Mouse (Mus musculus) lung, adult 2 months (tissue): ENCODE results near the gene Dnah11. TPM values are rescaled to one million over a fixed set of nuclear protein-coding genes. Genes with fewer than 3 reads are reported as not detected.

Source experiments
- DNase-seq: peaks from one replicate; pipeline ENCODE4 v3.0.0; 2022
- H3K4me1 ChIP-seq: fragments of 200-500 bp; 2 replicates; pipeline ENCODE4 v1.6.1; 2011; ENCODE audit warnings: low read length; ENCODE audit not compliant: control insufficient read depth, insufficient read depth
- H3K4me3 ChIP-seq: fragments of 200-500 bp; replicated peaks from 2 replicates; pipeline ENCODE3; 2011; ENCODE audit warnings: low read depth, mild to moderate bottlenecking, control low read depth, low read length; ENCODE audit errors: extremely low read depth
- CTCF ChIP-seq: fragments of 200-500 bp; IDR thresholded peaks from 2 replicates; pipeline ENCODE4 v1.5.1; 2011; ENCODE audit warnings: mild to moderate bottlenecking, low read length, control low read depth; ENCODE audit not compliant: insufficient read depth
- POLR2A ChIP-seq: fragments of 200-500 bp; IDR thresholded peaks from 2 replicates; pipeline ENCODE4 v1.6.1; 2011; ENCODE audit warnings: low read depth, mild to moderate bottlenecking, control low read depth, low read length, borderline replicate concordance; ENCODE audit errors: extremely low read depth
- WGBS: fragments of 180-500 bp; shearing (Covaris S2); methylation state at CpG from one replicate; pipeline ENCODE4 v1.1.7; 2018; 5-methylcytosine and 5-hydroxymethylcytosine counted together
- polyA plus RNA-seq: library from polyadenylated mRNA; depleted of rRNA; stranded (reverse); fragments of >200 nt; gene quantifications from 2 replicates; pipeline ENCODE4 v1.2.3, GENCODE M21; 2012

The Dnah11 gene
- polyA plus RNA-seq, 1 experiment: 2.0 TPM

- TF ChIP-seq CTCF: no peak
- TF ChIP-seq POLR2A: no peak
- no peak overlapping the region for H3K4me3 ChIP-seq
- no peak for DNase-seq
- WGBS: 71% methylated on average over 3 of the region's 3 CpGs
- H3K4me1 ChIP-seq: no peaks in the 10 kb centered on the region
Observed at GRCm38 (mm10) chr12:117887422-117887821, 311.4 kb downstream of the Dnah11 start.

GRCm38 (mm10) chr12:117884627-117885026, 314.2 kb downstream of the Dnah11 start:
- 78% methylated on average over 2 of the region's 2 CpGs for WGBS
- no peak for TF ChIP-seq CTCF
- no peak for TF ChIP-seq POLR2A
- no peak for DNase-seq
- Histone ChIP-seq H3K4me3 (no peak overlapping the region), H3K4me1 (no peaks in the 10 kb centered on the region)

- Histone ChIP-seq H3K4me3 (no peak overlapping the region), H3K4me1 (no peaks in the 10 kb centered on the region)
- no peak for TF ChIP-seq POLR2A
- TF ChIP-seq CTCF: no peak
- WGBS: 91% methylated on average over 13 of the region's 13 CpGs
- no peak for DNase-seq
Observed at GRCm38 (mm10) chr12:117878341-117878740, 320.5 kb downstream of the Dnah11 start.

GRCm38 (mm10) chr12:117872265-117872664, 326.6 kb downstream of the Dnah11 start:
- H3K4me1 ChIP-seq: no peaks in the 10 kb centered on the region
- H3K4me3 ChIP-seq: no peak overlapping the region
- 69% methylated on average over 5 of the region's 5 CpGs for WGBS
- TF ChIP-seq CTCF (no peak), POLR2A (no peak)
- no peak for DNase-seq

- WGBS: 64% methylated on average over 4 of the region's 4 CpGs
- Histone ChIP-seq H3K4me1 (no peaks in the 10 kb centered on the region), H3K4me3 (no peak overlapping the region)
- no peak for DNase-seq
- TF ChIP-seq POLR2A: no peak
- no peak for TF ChIP-seq CTCF
Observed at GRCm38 (mm10) chr12:117867708-117868564, 330.9 kb downstream of the Dnah11 start.

GRCm38 (mm10) chr12:117862655-117863054, 336.2 kb downstream of the Dnah11 start:
- TF ChIP-seq CTCF (no peak), POLR2A (no peak)
- H3K4me1 ChIP-seq: no peaks in the 10 kb centered on the region
- H3K4me3 ChIP-seq: no peak overlapping the region
- 80% methylated on average over 5 of the region's 5 CpGs for WGBS
- no peak for DNase-seq

- WGBS: 71% methylated on average over 3 of the region's 3 CpGs
- H3K4me1 ChIP-seq: no peaks in the 10 kb centered on the region
- H3K4me3 ChIP-seq: no peak overlapping the region
- TF ChIP-seq POLR2A (no peak), CTCF (no peak)
- no peak for DNase-seq
Observed at GRCm38 (mm10) chr12:117861249-117861648, 337.6 kb downstream of the Dnah11 start.

- H3K4me3 ChIP-seq: no peak overlapping the region
- no peaks in the 10 kb centered on the region for H3K4me1 ChIP-seq
- DNase-seq: no peak
- 55% methylated on average over 7 of the region's 7 CpGs for WGBS
- TF ChIP-seq POLR2A (no peak), CTCF (no peak)
Observed at GRCm38 (mm10) chr12:117860840-117861239, 338.0 kb downstream of the Dnah11 start.

GRCm38 (mm10) chr12:117857884-117858283, 341.0 kb downstream of the Dnah11 start:
- H3K4me1 ChIP-seq: no peaks in the 10 kb centered on the region
- H3K4me3 ChIP-seq: no peak overlapping the region
- TF ChIP-seq CTCF (no peak), POLR2A (no peak)
- 82% methylated on average over 6 of the region's 6 CpGs for WGBS
- DNase-seq: no peak

- Histone ChIP-seq H3K4me1 (no peaks in the 10 kb centered on the region), H3K4me3 (no peak overlapping the region)
- DNase-seq: no peak
- TF ChIP-seq POLR2A: no peak
- no peak for TF ChIP-seq CTCF
- 65% methylated on average over 9 of the region's 9 CpGs for WGBS
Observed at GRCm38 (mm10) chr12:117857023-117857422, 341.8 kb downstream of the Dnah11 start.
